Mouse (Mus musculus) central nervous system, embryonic 18 days (tissue): ENCODE measurements around the gene Tmem186. TPM values are rescaled to one million over a fixed set of nuclear protein-coding genes. Genes with fewer than 3 reads are reported as not detected.

ENCODE experiments used
- polyA plus RNA-seq: library from polyadenylated mRNA; depleted of rRNA; stranded (reverse); fragments of >200 nt; gene quantifications from 2 replicates; pipeline ENCODE4 v1.2.3, GENCODE M21; 2012; rRNA removed

Tmem186 gene
- polyA plus RNA-seq: 21.1 and 22.4 TPM in 2 replicates

GRCm38 (mm10) chr16:8637217-8638051 is at the start of gene Tmem186, which contains the start of gene Pmm2:
Tmem186 (minus strand) TSS chr16:8637712.
Pmm2 (plus strand) TSS chr16:8637674.

GRCm38 (mm10) chr16:8680470-8680869 is 43.0 kb upstream of the Tmem186 start, which contains the start of gene Gm5767:
Gm5767 (plus strand) TSS chr16:8680770.

DNA sequence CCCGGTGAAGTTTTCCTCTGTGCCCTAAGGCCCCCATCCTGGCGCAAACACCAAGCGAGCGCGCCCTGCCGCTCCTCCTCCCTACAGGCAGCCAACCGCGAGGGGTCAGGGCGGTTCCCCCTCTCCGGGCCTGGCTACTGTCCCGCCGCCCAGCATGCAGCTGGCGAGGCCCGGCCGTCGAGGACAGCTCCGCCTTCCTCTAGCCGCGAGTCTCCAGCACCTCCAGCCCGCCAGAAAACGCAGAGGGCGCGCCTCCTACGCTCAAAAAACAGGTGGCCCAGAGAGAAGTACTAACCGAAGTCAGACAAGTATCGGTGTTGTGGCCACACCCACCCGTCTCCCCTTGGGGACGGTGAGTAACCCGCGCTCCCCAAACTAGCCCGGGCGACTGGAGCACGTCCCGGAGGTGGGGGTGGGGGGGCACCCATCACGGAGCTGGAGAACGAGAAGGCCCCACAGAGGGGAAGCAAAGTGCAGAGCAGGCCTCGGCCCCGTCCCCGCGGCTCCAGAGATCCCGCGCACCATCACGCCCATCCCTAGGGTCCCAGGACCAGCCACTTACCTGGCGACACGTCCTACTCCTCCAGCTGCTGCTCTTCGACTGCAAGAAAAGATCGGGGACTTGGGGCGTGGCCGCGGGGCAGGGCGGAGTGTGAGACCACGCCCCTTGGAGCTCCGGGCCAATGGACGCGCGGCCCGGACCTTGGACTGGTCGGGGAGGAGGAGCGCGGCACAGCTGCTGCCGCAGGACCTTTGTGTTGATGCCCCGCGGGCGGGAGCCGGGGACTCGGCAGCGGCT is 34.2 kb upstream of the Tmem186 start, which contains the start of gene Carhsp1:
TSS of gene Carhsp1 (minus strand) at position 605 of the 799 bp plus-strand sequence.

Other genes starting within 250 kb of the Tmem186 start
- gene Tmem114, start 212.6 kb downstream of the Tmem186 start, polyA plus RNA-seq: 0.52 and 0.88 TPM in 2 replicates
- 82.1 and 84.4 TPM in 2 replicates for gene Mettl22, start 166.9 kb downstream of the Tmem186 start, polyA plus RNA-seq
- gene Abat, start 124.3 kb downstream of the Tmem186 start, polyA plus RNA-seq: 63.9 and 65.0 TPM in 2 replicates
- 47.0 and 49.3 TPM in 2 replicates for gene Pmm2, start within 50 bp of the Tmem186 start, polyA plus RNA-seq
- gene Carhsp1, start 34.4 kb upstream of the Tmem186 start, polyA plus RNA-seq: 118 and 129 TPM in 2 replicates
- 0.16 and 0.21 TPM in 2 replicates for gene Gm5767, start 43.1 kb upstream of the Tmem186 start, polyA plus RNA-seq
- gene Usp7, start 154.6 kb upstream of the Tmem186 start, polyA plus RNA-seq: 115 and 117 TPM in 2 replicates
- 39.0 and 42.3 TPM in 2 replicates for gene 1810013L24Rik, start 192.4 kb upstream of the Tmem186 start, polyA plus RNA-seq